Mouse (Mus musculus): ENCODE data around the gene Gdpd3.

- no peak for TF ChIP-seq POLR2A (IDR thresholded peaks at IDR 0.05; ENCODE audit: low read depth, low read length)
- no peak for TF ChIP-seq USF1 (IDR thresholded peaks at IDR 0.05; ENCODE audit: low read depth, low read length)
- TF ChIP-seq MAX (IDR thresholded peaks at IDR 0.05; ENCODE audit: low read length): no peak
- TF ChIP-seq MXI1 (IDR thresholded peaks at IDR 0.05; ENCODE audit: low read depth, low read length): no peak
- TF ChIP-seq SIN3A (IDR thresholded peaks at IDR 0.05; ENCODE audit: low read length): no peak
- no peak for TF ChIP-seq TCF12 (IDR thresholded peaks at IDR 0.05; ENCODE audit: low read depth, low read length)
- TF ChIP-seq CTCF (conservative IDR thresholded peaks at IDR 0.05 in 1 of 2, IDR thresholded peaks at IDR 0.05 in 1 of 2; ENCODE audit: low read depth in 2 of 2, low read length in 2 of 2): no peak
Observed at GRCm38 (mm10) chr7:126736122-126736521, 30.0 kb upstream of the Gdpd3 start.

All from CH12.LX (cell line).